Mouse (Mus musculus) midbrain, embryonic 15.5 days (tissue): ENCODE data around the gene Gm10153. TPM values are rescaled to one million over a fixed set of nuclear protein-coding genes. Genes with fewer than 3 reads are reported as not detected.
"Not testable (repeated sequence)": the region's sequence is repeated elsewhere in the genome, so short reads cannot be mapped to it uniquely, and the experiment has no call there.

Experiments
- ATAC-seq: fragments of 200-750 bp; cut with Nextera tagmentation; replicated peaks from 2 replicates; pipeline ENCODE4 v1.8.0; 2017; ENCODE audit warnings: moderate TSS enrichment
- H3K27ac ChIP-seq: fragments of 300-500 bp; sonication (generic); 2 replicates; pipeline ENCODE4 v1.5.1; 2015; ENCODE audit warnings: mild to moderate bottlenecking, inconsistent platforms
- H3K27me3 ChIP-seq: fragments of 300-500 bp; sonication (generic); replicated peaks from 2 replicates; pipeline ENCODE4 v1.6.1; 2015; ENCODE audit warnings: inconsistent platforms
- H3K36me3 ChIP-seq: fragments of 300-500 bp; sonication (generic); replicated peaks from 2 replicates; pipeline ENCODE4 v1.6.1; 2015; ENCODE audit warnings: inconsistent platforms
- H3K4me1 ChIP-seq: fragments of 300-500 bp; sonication (generic); 2 replicates; pipeline ENCODE4 v1.6.1; 2015; ENCODE audit warnings: inconsistent platforms
- H3K4me2 ChIP-seq: fragments of 300-500 bp; sonication (generic); 2 replicates; pipeline ENCODE4 v1.6.1; 2015; ENCODE audit warnings: inconsistent platforms, mild to moderate bottlenecking, moderate library complexity
- H3K4me3 ChIP-seq: fragments of 300-500 bp; sonication (generic); 2 replicates; pipeline ENCODE4 v1.5.1; 2015; ENCODE audit warnings: mild to moderate bottlenecking, inconsistent platforms
- H3K9ac ChIP-seq: fragments of 300-500 bp; sonication (generic); 2 replicates; pipeline ENCODE4 v1.6.1; 2015; ENCODE audit warnings: mild to moderate bottlenecking, inconsistent platforms
- H3K9me3 ChIP-seq: fragments of 300-500 bp; sonication (generic); 2 replicates; pipeline ENCODE4 v1.6.1; 2016; ENCODE audit warnings: inconsistent platforms
- WGBS: fragments of 180-500 bp; shearing (Covaris S2); methylation state at CpG from one replicate; pipeline ENCODE4 v1.1.7; 2015; ENCODE audit warnings: mixed read lengths; 5-methylcytosine and 5-hydroxymethylcytosine counted together
- polyA plus RNA-seq: library from polyadenylated mRNA; unstranded; fragments of >200 nt; fragmentation: Nextera tagmentation; extraction: Ambion mirVana; gene quantifications from 2 replicates; pipeline ENCODE4 v1.2.1, GENCODE M21; 2015

Gm10153 gene
- polyA plus RNA-seq, 1 experiment from 2014 or later: not detected

DNA sequence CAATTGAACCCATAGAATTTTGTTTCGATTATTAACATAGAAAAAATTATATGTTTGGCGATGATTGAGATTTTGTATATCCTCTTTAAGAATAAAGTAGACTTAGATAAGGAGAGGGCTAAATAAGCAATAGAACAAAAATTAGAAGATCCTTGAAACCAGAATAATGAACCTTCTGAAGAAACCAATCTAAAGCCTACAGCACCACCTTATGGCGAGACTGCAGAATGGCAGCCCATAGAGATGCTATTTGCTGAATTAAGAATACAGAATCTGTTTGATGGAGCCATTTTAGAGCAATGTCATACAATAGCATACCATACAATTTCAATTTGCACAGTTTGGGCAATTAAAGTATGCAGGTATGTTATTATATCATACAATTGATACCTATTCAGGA is 20.4 kb downstream of the Gm10153 start:
- no peak overlapping the region for H3K4me2 ChIP-seq
- H3K36me3 ChIP-seq: no peaks in the 10 kb centered on the region
- H3K27ac ChIP-seq: no peak overlapping the region
- ATAC-seq: no peak
- no peak overlapping the region for H3K9ac ChIP-seq
- H3K27me3 ChIP-seq: no peaks in the 10 kb centered on the region
- no peaks in the 10 kb centered on the region for H3K4me1 ChIP-seq
- H3K4me3 ChIP-seq: no peak overlapping the region
- 51% methylated on average over 3 of the region's 3 CpGs for WGBS
- no peaks in the 10 kb centered on the region for H3K9me3 ChIP-seq

DNA sequence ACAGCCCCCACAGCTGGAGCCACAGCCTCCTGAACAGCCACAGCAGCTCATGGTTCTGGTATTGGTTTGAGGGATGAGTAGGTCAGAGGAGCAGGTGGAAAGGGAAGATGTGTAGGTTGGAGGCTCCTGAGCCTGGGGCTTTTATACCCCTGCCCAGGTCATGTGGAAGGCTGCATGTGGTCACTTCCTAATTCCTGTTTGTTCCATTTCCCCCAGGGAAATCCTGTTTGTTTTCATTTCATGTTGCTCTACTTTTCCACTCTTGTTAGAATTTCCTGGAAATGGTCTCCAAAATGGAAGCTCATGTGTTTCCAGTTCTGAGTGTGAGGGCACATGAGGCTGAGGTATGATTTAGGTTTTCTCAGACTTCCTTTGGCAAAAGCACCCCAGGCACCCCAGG is 24.6 kb downstream of the Gm10153 start, which contains the start of gene Gm4553:
Gene Gm4553 (minus strand): TSS at position 101 of the 400 bp plus-strand sequence.
- H3K9me3 ChIP-seq, H3K4me2 ChIP-seq, H3K4me3 ChIP-seq, H3K9ac ChIP-seq, H3K36me3 ChIP-seq, H3K27me3 ChIP-seq, H3K4me1 ChIP-seq, ATAC-seq, H3K27ac ChIP-seq: not testable (repeated sequence)

DNA sequence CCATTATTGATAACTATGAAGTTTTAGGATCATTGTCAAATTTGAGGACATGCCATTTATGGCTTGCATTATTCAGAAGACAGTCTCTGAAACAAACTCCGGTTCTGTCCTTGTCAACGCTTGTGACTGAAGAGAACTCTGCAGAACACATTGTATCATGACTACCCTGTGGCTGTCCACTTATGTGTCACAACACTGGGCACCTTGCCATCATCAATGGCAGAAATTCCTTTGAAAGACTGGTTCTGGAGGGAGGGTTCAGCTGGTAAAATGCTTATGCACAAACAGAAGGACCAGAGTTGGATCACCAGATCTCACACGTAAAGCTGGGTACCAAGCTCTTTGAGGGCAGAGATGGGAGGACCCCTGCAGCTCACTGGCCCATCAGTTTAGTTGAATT is 30.8 kb downstream of the Gm10153 start:
- Histone ChIP-seq H3K4me2 (no peak overlapping the region), H3K4me1 (no peaks in the 10 kb centered on the region), H3K27ac (no peak overlapping the region), H3K36me3 (no peaks in the 10 kb centered on the region), H3K4me3 (no peak overlapping the region), H3K9ac (no peak overlapping the region), H3K9me3 (no peaks in the 10 kb centered on the region), H3K27me3 (no peaks in the 10 kb centered on the region)
- 96% methylated on average over 3 of the region's 3 CpGs for WGBS
- no peak for ATAC-seq

DNA sequence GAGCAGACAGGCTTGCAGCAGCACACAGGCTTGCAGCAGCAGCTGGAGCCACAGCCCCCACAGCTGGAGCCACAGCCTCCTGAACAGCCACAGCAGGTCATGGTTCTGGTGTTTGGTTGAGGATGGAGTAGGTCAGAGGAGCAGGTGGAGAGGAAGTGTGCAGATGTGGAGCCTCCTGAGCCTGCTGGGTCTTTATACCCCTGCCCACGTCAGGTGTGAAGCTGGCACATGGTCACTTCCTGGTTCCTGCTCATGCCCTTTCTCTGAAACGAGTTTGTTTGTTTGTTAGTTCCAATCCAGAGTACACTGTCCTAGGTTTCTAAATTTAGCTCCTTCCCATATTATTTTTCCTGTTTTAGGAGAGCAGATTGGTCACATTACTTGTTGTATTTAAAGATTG is 33.2 kb downstream of the Gm10153 start, which contains the start of gene Gm29735:
Gene Gm29735 (minus strand): TSS at position 101 of the 400 bp plus-strand sequence.
- not testable (repeated sequence) for ATAC-seq, H3K36me3 ChIP-seq, H3K4me2 ChIP-seq, H3K4me3 ChIP-seq, H3K27ac ChIP-seq, H3K27me3 ChIP-seq, H3K9me3 ChIP-seq, H3K9ac ChIP-seq, H3K4me1 ChIP-seq
- WGBS: 55% methylated on average over 2 of the region's 2 CpGs

DNA sequence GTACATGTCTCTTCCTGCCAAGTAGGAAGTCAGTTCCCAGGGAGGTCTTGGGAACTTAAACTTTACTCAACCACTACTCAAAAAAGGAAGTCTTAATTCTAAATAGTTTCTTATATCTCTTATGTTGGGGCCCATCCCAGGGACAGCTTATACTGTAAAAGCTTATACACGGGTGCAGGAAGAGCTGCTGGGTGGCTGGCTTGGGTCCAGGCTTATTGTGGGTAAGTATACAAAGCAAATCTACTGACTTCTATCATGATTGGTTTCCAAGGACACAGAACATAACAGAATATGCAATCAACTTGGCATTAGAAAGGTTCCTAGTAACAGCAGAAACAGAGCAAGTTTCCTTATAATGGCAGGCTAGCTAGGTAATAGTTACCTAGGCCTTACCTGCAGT is 34.9 kb downstream of the Gm10153 start:
- Histone ChIP-seq H3K4me1 (no peaks in the 10 kb centered on the region), H3K4me3 (no peak overlapping the region), H3K36me3 (no peaks in the 10 kb centered on the region), H3K9ac (no peak overlapping the region), H3K4me2 (no peak overlapping the region), H3K9me3 (no peaks in the 10 kb centered on the region), H3K27me3 (no peaks in the 10 kb centered on the region), H3K27ac (no peak overlapping the region)
- 65% methylated on average over 1 of the region's 1 CpGs for WGBS
- ATAC-seq: no peak

DNA sequence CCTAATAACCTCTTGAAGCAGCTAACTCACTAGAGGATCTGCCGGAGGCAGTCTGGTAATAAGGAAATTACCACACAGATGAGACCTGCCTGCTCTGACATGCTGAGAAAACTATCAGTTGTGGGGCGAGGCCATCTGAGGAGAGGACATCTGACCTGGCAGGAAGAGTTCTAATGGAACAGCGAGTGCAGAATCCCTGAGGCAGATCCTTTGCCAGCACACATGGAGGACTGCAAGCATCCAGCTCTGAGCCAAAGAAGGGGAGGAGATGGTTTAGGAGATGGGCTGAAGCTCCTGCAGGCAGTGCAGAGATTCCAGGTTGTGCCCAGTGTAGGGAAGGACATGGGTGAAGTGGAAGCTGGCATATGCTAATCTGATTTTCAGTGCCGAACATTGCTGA is 38.0 kb downstream of the Gm10153 start:
- Histone ChIP-seq H3K4me1 (no peaks in the 10 kb centered on the region), H3K4me3 (no peak overlapping the region), H3K9ac (no peak overlapping the region), H3K9me3 (no peaks in the 10 kb centered on the region), H3K27ac (no peak overlapping the region), H3K4me2 (no peak overlapping the region), H3K36me3 (no peaks in the 10 kb centered on the region), H3K27me3 (no peaks in the 10 kb centered on the region)
- ATAC-seq: no peak
- 86% methylated on average over 4 of the region's 4 CpGs for WGBS

DNA sequence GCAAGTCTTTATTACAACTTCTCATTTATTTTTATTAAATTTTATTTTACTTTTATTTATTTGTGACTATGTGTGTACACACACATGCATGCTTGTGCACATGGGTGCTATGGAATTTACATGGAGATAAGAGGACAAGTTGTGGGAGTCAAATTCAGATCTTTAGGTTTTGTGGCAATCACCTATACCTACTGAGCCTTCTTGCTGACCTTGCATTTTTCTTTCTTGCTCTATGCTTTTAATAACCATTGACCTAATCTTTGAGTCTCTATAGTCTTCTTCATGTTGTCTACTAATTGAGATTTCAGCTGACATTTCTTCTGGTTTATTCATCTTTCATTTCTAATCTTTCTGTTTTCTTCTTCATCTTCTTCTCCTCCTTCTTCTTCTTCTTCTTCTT is 41.6 kb downstream of the Gm10153 start:
- Histone ChIP-seq H3K4me2 (no peak overlapping the region), H3K9ac (no peak overlapping the region), H3K27ac (no peak overlapping the region), H3K4me1 (no peaks in the 10 kb centered on the region), H3K4me3 (no peak overlapping the region), H3K27me3 (no peaks in the 10 kb centered on the region), H3K36me3 (no peaks in the 10 kb centered on the region), H3K9me3 (no peaks in the 10 kb centered on the region)
- no peak for ATAC-seq

DNA sequence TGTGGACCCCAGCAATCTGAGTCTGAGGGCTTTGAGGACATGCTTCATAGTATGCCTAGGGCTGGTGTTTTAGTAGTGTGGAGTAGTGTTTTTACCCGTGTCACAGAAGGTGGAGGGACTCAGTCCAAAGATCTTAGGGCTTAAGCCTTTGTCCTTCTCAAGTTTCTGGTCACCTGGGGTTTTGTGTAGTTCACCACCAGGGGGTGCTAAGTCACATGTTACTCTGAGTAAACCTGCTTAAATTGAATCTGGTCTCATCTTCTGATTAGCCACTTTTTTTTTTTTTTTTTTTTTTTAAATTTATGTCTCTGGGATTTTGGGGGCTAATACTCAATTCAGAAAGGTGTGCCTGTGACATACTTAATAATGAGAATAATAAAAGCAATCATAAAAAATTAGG is 44.2 kb downstream of the Gm10153 start:
- H3K4me3 ChIP-seq: no peak overlapping the region
- H3K36me3 ChIP-seq: no peaks in the 10 kb centered on the region
- 0% methylated on average over 1 of the region's 1 CpGs for WGBS
- no peaks in the 10 kb centered on the region for H3K27me3 ChIP-seq
- no peak for ATAC-seq
- no peak overlapping the region for H3K4me2 ChIP-seq
- no peak overlapping the region for H3K27ac ChIP-seq
- no peak overlapping the region for H3K9ac ChIP-seq
- H3K4me1 ChIP-seq: no peaks in the 10 kb centered on the region
- H3K9me3 ChIP-seq: no peaks in the 10 kb centered on the region

DNA sequence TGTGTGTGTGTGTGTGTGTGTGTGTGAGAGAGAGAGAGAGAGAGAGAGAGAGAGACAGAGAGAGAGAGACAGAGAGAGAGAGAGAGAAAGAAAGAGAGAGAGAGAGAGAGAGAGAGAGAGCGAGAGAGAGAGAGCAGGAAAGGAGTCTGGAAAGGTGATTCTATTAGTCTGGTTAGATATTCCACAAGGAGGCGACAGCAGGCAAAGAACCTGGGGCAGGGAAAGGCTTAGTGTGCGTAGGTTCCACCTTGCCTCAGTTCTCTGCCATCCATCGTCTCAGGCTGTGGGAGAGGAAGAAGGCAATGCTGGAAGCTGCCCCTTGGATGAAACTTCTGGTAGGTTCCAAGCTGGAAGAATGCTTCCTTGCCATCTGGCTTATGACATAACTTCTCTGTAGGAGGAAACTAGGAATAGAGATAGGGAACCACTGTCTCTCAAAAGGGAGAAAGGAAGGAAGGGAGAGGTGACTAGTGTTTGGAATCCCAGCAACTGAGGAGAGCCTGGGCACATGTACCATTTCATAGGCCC is 44.7 kb downstream of the Gm10153 start:
- no peak overlapping the region for H3K4me2 ChIP-seq
- H3K36me3 ChIP-seq: no peaks in the 10 kb centered on the region
- no peak overlapping the region for H3K27ac ChIP-seq
- ATAC-seq: no peak
- H3K4me3 ChIP-seq: no peak overlapping the region
- no peaks in the 10 kb centered on the region for H3K9me3 ChIP-seq
- H3K9ac ChIP-seq: no peak overlapping the region
- 57% methylated on average over 4 of the region's 4 CpGs for WGBS
- H3K27me3 ChIP-seq: no peaks in the 10 kb centered on the region
- no peaks in the 10 kb centered on the region for H3K4me1 ChIP-seq

DNA sequence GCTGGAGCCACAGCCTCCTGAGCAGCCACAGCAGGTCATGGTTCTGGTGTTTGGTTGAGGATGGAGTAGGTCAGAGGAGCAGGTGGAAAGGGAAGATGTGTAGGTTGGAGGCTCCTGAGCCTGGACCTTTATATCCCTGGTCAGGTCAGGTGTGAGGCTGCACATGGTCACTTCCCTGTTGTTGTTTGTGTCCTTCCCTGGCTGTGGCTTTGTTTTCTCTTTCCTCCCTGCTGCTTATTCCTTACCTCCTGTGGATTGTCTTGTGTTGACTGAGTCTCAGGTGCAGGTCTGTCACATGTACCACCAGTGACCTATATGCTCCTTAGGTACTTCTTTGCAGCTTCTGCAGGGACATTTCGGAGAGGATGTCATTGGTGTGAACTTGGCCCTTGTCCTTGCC is 45.7 kb downstream of the Gm10153 start, which contains the start of gene Gm45337:
Gene Gm45337 (minus strand): TSS at position 101 of the 400 bp plus-strand sequence.
- no peak for ATAC-seq
- Histone ChIP-seq H3K36me3 (no peaks in the 10 kb centered on the region), H3K4me3 (no peak within 1 kb of the TSS), H3K9ac (no peak within 1 kb of the TSS), H3K27me3 (no peaks in the 10 kb centered on the region), H3K4me2 (no peak within 1 kb of the TSS), H3K27ac (no peak within 1 kb of the TSS), H3K9me3 (no peaks in the 10 kb centered on the region), H3K4me1 (no peaks in the 10 kb centered on the region)
- WGBS: 83% methylated on average over 1 of the region's 1 CpGs

DNA sequence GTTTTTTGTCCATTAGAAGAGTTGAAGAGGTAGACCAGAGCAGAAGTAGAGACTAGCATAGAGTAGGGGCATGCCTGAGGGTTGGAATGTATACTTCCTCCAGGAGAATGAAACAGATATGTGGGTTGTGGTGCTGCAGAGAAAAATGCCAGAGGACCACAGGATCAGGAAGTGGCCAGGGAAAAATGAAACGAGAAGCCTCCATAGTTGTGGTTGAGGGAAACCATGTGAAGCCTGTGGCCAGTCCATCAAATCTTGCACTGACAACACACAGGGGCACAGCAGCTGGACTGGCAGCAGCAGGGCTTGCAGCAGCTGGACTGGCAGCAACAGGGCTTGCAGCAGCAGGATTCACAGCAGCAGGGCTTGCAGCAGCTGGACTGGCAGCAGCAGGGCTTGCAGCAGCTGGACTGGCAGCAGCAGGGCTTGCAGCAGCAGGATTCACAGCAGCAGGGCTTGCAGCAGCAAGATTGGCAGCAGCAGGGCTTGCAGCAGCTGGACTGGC is 46.6 kb downstream of the Gm10153 start:
- H3K4me2 ChIP-seq, H3K9ac ChIP-seq, H3K27ac ChIP-seq, H3K4me3 ChIP-seq, H3K9me3 ChIP-seq, H3K4me1 ChIP-seq, ATAC-seq, H3K36me3 ChIP-seq, H3K27me3 ChIP-seq: not testable (repeated sequence)
- WGBS: 61% methylated on average over 1 of the region's 1 CpGs

DNA sequence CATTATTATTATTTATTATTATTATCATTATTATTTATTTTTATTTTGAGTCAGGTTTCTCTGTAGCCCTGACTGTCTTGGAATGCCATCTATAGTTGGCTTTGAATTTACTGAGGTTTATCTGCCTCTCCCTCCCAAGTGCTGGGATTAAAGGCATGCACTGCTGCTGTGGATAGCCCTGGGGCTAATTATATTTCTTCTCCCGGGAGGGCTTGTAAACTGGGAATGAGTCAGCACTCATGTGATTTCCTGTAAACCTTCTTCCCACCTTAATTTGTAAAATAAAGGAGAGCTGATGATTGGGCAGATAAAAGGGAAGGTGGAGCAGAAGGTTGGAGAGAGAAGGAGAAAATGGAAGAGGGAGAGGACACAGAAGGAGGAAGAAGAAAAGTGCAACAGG is 49.5 kb downstream of the Gm10153 start:
- no peaks in the 10 kb centered on the region for H3K9me3 ChIP-seq
- no peak overlapping the region for H3K9ac ChIP-seq
- no peak for ATAC-seq
- H3K4me3 ChIP-seq: no peak overlapping the region
- no peaks in the 10 kb centered on the region for H3K4me1 ChIP-seq
- 45% methylated on average over 1 of the region's 1 CpGs for WGBS
- H3K27ac ChIP-seq: no peak overlapping the region
- H3K27me3 ChIP-seq: no peaks in the 10 kb centered on the region
- H3K36me3 ChIP-seq: no peaks in the 10 kb centered on the region
- H3K4me2 ChIP-seq: no peak overlapping the region
